Mouse (Mus musculus): ENCODE results near the gene Fbxo24.

- TF ChIP-seq POLR2A (IDR thresholded peaks at IDR 0.05; ENCODE audit: borderline replicate concordance, extremely low read depth, insufficient read depth, insufficient read length, poor library complexity, severe bottlenecking) (no peak), CTCF (IDR thresholded peaks at IDR 0.05; ENCODE audit: borderline replicate concordance, extremely low read depth, insufficient read depth, insufficient read length) (no peak)
These were observed 24.6 kb upstream of the Fbxo24 start for GRCm38 (mm10) chr5:137653366-137653765.

Measured in brain, embryonic 14.5 days (tissue).